Mouse (Mus musculus) layer of hippocampus, adult 9-11 months (tissue): ENCODE measurements around the gene Galnt7.

Experiments
- DNase-seq: peaks from one replicate; pipeline ENCODE4 v3.0.0; 2022

The Galnt7 gene

DNA sequence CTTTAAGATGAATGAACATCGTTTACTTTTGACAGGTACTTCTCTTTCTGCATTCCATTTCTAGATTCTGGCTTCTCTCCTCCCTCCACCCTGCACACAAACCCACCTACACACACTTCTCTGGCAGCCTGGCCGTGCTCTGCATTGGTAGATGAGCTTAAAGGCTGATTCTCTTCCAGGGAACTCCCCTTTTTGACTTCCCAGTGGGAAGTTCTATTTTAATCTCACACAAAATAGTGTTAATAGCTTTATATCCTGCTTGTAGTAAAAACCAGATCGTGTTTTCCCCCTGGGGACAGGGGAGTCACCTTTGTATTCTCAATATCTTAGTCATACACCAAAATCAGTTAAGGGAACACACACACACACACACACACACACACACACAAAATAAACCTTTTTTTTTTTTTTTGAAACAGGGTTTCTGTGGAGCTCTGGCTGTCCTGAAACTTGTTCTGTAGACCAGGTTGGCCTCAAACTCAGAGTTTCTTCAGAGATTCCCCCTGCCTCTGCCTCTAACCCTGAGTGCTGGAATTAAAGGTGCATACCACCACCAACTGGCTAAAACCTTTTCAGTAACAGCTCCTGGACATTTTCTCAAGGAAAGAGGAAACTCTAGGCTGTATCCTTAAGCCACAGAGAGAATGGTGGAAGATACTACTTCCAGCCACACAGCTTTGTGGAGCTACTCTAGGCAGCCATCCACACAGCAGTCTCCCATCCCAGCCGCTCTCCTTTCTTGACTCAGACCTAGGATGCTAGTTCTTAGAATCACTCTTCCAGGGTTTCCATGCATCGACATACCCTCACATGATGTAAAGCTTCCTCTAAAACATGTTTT lies 24.7 kb downstream of the Galnt7 start:
- peak; percentile 63 for DNase-seq

DNA sequence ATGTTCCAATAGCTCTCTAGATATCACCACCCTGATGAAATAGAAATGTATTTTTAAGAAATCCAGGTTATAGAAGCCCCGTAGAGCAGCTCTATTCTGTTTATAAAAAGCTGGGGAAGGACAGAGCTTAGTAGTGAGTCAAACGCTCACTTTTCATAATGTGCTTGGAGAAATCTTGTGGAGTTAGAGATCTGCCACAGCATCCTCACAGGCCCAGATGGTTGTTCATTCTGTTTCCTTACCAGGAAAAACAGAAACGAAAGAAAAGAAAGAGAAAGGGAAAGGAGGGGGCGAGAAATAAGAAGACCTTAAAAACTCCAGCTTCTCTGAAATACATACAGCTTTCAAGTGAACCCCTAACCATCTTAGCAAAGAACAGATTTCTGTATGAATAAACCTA lies 28.9 kb downstream of the Galnt7 start:
- DNase-seq = no peak

DNA sequence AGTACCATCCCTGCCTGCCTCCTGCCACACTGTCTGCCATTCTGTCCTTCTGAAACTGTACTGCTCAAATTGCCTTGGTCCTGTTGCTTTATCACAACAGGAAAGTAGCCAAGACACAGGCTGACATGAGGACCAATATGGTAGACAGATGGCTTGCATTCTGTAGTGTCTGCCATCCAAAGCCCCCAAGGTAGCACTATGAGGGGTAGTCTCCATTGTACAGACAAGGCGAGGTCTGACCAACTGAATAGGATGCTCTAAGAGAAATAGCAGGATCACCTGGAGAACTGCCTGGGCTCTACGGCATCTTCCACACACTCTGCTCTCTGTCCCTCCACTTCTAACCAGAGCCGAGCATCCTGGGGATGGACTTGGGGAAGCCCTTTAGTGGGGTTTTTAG lies 29.8 kb downstream of the Galnt7 start:
- no peak for DNase-seq

DNA sequence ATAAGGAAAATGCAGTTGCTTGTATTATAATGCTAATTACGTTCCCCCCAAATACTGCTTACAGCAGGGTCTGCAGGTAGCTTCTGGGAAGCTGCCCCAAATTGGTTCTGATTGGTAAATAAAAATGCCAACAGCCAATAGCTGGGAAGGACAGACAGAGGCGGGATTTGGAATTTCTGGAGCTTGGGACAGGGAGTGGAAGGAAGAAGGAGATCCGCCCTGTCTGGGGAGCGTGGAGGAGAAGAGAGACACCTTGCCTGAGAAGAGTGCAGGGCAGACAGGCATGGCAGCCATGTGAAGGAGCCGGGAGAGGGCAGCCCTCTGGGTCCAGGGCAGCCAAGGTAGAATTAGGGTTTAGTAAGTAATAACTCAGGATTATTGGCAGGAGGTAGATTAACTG lies 35.9 kb downstream of the Galnt7 start:
- DNase-seq = no peak

DNA sequence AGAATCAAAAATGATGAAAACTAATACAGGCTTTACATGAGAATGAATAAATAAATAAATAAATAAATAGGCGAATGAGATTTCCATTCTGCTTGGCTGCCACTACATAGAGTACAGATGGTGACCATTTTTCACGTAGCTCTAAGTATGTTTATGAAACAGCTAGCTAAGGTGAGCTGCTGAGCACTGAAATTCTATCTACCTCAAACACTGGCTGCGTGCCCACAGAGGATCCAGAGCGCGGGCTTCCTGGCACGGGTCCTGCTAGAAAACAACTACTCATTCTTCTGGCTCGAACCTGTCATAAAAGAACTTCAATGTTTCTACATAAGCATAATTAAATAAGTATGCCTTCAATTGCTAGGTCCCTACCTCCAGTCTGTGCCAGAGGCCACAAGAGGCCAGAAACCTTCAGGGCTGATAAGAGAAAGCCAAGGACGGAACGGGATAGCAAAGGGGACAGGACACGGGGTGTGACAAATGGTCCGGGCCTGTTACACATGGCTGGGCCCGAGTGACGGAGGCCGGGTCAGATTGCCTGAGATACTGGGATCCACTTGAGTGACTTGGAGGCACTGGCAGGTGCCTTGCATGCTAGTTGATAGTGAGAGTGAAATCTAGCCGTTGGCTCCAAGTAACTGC lies 37.7 kb downstream of the Galnt7 start:
- DNase-seq = no peak

DNA sequence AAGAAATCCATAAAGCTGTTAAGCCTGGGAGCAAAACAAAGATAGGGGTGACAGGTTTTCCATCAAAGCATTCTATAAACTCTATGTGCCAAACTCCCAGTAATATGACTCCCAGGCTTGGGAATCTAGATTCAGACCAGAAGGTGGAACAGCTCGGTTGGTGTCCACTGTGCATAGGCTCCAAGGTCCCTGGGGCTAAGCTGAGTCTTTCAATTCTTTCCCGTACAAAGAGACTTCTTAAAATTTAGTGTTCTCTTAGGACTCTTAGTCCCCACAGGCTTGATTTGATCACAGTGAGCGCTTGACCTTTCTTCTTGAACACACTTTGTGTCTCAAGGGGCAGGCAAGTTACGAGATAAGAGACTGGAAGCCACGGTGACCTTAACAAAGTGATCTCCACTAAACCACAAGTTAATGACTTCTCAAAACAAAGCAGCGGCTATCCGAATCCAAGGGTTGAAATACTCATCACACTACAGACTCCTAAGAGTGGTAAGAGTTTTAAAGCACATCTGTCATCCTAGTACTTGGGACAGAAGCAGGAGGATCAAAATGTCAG lies 41.3 kb downstream of the Galnt7 start:
- DNase-seq = no peak

DNA sequence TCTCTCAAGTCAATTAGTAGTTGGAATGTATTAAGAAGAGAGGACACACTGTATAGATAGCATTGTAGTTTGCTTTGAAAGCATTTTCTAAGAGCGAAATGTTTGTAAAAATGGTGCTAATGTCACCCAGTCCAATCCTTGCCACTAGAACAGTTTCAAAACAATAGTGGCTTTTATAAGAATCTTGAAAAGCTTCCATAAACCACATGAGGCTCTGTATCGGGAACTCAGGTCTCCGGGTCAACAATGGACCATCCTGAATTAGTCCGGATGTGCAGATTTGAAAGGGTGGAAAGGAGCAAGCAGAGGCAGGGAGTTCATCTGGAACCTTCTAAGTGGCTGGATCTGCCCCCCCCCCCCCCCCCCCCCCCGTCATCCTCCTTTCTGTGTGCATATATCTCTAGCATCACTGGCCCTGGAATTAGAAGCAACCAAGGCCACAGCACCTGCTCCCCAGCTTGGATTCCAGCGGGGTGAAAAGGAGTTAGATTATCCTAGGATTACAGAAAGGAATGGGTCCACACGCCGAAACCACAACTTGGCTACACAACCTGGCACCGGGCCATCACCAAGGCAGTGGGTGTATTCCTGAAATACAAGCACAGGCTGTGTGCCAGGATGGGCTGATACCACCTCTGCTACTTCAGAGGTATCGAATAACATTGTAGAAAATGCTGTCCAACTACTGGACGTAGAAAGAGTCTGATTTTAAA lies 42.0 kb downstream of the Galnt7 start:
- peak; percentile 62 for DNase-seq

DNA sequence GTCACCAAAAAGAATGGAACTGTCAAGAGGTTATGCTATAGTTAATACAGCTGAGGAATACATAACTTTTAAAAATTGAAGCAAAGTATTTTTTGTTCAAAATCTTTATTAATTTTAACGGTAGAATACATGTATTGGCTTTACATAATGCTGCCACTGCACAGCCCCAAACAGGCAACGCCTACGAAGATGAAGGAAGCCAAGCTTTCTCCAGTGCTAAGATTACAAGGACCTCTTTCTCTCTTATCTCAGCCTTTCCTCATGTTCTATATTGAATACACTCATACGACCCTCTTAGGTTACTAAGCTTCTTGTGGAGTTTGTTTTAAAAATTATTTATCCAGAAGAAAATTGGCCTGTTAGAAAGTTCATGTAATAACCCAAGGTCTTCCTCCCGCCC lies 50.3 kb downstream of the Galnt7 start:
- no peak for DNase-seq

DNA sequence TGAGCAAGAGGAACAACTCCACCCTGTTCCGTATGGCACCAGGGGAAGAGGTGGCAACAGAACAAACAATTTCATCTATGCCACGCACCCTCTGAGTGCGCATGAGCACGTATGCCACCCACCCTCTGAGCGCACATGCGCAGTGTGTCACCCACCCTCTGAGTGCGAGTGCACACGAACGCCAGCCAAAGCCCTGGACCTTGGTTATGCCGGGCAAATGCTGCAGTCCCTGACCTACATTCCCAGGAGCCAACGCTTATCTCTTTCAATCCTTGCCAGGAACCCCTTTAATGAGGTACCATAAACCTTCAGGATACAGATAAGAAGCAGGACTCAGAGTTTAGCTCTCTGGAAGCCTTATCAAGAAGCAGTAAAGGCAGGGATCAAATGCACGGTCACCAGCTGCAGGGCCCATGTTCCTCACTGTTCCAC lies 50.8 kb downstream of the Galnt7 start:
- DNase-seq = no peak

DNA sequence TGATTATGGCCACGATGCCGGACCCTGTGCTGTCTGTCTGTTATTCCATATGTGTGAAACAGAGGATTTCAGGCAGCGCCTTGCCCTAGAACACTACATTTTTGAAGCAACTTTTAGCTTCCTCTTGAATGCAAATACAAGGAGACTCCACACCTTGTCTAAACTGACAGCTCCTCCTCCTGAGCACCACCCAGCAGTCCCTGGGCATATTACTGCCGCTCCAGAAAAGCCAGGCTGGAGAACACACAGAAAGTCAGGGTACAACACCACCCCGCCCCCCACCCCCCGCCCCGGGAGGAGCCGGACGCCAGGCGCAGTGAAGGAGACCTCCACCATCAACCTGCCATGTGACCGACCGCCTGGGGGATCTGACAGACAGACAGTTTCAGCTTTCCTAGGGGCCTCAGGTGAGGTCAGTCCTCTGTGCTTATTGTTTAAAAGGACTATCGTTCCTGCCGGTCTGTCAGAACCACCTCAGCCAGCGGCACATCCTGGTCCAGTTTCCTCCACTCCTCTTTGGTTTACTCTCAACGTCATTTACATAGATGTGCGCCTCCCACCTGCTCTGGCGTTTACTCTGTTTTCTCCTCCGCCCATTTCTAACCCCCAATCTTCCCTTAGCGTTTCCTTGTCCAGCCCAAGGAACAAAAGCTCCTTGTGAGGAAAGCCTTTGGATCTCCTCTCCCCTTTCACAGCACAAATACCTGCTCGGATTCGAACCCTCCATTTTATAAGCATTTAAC lies 52.8 kb downstream of the Galnt7 start:
- no peak for DNase-seq

DNA sequence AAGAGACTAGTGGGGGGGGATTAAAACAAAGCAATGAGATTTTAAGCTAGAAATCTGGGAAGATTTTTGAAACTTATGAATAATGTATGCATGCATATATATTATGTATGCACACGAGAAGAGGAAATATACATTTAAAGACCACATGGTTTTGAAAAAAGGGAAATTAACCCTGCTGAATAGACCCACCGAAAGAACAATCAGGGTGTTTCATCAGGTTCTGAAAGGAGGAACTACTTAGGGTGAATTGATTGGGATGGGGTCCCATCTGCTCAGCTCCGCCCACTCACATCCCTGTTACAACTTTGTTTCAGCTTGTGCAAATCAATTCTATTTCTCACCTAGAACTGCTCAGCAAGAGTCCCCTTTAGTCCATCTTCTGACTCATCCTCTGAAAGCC lies 57.0 kb downstream of the Galnt7 start:
- no peak for DNase-seq

DNA sequence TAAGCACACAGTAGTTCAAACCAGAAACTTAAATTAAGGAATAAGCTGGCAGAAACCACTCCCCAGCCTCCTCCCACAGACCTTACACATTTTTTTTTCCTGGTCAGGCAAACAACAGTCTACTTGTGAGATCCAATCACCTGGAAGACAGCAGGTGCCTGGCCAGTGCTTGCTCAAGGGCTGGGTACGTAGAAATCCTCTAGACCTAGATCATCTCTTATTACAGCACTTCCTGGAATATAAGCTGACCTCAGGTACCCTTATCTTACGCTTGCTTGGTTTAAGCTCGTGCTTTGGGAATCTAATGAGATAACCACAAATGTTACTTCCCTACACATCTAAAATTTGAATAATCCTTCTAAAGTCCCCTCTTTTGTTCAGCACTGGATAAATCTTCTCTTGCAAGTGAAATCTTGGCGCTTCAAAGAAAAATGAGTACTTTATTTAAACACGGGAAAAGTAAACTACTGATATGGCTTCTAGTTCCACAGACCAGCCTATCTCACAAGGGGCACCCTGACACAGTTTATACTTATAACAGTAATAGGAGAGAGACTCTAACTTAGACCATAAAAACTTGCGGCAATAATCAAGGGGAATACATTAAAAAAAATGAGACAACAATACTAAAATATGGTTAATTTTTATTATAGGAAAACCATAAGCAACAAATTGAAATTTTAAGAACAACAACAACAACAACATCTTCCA lies 58.5 kb downstream of the Galnt7 start:
- no peak for DNase-seq

DNA sequence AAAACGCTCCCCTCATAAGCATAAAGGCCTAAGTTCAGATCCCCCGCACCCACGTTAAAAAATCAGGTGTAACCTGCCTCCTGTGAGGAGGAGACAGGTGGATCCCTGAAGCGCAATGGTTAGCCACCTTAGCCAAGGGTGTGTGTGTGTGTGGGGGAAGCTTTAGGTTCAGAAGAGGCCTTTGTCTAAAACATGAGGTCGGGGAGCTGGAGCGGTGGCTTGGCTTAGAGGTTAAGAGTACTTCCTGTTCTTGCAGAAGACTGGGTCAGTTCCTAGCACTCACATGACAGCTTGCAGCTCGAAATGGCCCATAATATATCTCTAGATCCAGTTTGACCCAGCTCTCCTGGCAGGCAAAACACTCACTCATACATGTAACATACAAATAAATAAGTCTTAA lies 60.2 kb downstream of the Galnt7 start:
- DNase-seq = no peak

DNA sequence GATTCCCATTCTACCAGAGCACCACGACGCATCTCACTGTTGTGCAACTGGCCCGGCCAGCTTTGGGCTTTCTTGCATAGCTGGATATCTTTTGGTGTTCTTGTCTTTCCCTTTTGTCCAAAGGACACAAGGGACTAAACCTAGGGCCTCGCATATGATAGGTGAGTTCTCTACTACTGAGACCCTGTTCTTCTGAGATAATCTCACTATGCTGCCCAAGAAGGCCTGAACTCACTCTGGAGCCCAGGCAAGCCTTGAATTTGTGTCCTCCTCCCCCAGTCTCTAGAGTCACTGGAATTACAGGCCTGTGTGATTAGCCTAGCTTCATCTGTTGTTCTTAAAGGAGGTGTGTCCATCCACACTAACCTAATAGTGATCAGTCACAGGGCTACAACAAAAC lies 61.2 kb downstream of the Galnt7 start:
- DNase-seq = no peak

DNA sequence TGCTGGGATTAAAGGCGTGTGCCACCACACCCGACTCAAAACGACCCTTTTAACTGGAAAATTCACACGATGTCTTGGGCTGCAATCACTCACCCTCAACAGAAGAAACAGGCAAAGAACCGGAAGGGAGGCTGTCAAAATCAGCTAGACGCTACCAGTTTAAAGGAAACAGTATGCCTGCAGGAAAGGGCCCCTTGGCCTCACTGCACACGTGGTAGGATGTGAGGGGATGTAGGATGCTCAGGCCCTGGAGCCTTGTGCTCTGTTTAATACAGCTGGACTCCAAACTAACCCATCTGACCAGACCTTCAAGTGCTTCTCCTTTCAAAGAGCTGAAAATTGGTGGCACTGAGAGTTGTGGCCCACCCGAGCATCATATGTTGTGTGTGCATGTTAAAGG lies 62.8 kb downstream of the Galnt7 start:
- no peak for DNase-seq

DNA sequence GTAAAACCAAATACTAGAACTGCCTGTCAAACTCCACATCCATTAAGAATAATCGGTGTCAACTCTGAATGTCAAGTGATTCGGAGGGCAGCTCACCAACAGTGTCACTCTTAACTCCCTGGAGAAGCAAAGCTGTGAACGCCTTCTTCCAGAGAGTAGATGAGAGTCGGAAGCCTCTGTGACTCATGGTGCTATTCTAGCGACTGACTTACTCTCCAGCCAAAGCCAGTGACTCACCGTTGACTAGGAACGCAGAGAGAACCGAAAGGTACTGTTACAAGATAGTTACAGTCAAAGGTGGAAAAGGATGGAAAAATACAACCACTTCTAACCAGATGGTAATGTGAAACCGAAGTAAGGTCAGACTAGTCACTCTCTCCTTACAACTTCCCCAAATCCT lies 63.7 kb downstream of the Galnt7 start:
- peak; percentile 41 for DNase-seq

DNA sequence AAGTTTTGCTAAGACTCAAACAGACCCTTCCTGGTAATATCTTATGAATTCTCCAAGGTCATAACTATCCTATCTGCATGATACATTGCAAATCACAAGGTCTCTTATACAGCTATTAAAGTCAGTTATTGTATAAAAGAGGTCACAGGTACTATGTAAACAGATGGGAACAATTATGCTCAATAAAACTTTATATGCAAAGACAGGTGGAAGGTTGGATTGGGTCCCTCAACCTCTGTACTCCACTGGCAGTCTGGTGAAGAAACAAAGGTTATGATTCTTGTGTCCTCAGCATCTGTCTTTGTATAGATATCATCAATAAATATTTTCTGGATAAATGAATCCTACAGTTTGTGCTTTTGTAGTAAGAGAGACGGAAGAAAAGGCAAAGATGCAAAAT lies 64.2 kb downstream of the Galnt7 start:
- DNase-seq = no peak

DNA sequence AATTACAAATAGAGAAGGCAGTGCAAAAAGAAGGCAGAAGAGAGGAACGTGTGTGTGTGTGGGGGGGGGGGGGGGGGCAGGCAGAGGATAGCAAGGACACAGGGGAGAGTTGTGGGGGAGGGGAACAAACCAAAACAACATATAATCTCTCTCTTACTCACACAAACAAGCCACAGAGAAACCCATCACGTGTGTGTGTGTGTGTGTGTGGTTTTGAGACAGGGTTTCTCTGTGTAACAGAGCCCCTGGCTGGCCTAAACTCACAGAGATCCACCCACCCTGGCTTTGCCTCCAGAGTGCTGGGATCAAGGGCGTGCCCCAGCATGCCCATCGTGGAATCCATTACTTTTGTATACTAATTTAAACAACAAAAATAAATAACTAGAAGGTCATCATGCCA lies 66.2 kb downstream of the Galnt7 start:
- no peak for DNase-seq

DNA sequence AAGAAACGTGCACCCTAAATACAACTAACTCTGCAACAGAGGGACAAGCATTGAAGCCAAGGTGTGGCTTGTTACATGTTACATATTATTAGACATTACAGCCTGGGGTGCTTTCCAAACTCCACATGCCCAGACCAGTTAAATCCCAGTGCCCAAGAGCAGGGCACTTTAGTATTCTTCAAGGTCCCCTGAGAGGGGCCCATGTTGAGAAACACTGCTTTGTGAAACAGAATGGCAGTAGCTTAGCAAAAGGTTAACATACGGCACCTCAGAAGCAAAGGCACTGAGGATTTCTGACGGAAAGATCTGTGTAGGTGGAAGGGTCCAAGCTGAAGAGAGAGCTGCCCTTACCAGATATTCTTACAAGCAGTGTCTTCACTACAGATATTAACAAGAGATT lies 67.0 kb downstream of the Galnt7 start:
- DNase-seq = no peak

DNA sequence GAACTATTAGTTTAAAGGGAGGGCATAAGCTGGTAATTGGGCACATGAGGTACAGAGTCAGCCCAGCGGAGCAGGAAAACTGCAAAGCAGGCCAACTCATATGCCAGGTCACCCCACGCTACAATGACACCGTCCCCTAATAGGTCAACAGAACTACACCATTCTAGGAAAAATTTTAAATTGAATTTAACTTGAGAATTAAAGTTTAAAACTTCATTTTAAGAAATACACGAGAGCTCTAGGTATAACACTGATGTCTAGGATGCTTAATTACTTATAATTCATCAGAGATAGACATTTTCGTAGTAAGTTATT lies 67.7 kb downstream of the Galnt7 start:
- DNase-seq = no peak

DNA sequence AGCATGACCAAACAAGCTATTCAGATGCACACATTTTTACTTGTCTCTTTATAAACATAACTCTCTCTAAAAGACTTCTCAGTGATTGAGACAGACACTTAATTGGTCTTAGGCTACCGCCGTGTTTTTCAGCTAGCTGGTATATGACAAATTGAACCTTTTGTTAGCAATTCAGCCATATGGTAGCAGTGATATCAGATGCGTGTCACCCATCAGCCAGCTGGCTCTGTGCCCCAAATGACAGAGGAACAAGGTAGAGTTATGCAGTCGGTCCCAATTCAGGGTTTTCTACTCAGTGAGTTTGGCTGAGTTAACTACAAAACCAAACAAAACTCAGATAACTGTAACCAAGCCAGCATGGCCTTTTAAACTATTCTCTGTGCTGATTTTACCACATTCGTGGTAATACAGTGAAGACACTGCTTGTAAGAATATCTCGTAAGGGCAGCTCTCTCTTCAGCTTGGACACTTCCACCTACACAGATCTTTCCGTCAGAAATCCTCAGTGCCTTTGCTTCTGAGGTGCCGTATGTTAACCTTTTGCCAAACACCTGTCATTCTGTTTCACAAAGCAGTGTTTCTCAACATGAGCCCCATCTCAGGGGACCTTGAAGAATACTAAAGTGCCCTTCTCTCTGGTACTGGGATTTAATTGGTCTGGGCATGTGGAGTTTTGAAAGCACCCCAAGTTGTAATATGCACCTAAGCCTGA lies 68.3 kb downstream of the Galnt7 start:
- DNase-seq = peak; percentile 68

DNA sequence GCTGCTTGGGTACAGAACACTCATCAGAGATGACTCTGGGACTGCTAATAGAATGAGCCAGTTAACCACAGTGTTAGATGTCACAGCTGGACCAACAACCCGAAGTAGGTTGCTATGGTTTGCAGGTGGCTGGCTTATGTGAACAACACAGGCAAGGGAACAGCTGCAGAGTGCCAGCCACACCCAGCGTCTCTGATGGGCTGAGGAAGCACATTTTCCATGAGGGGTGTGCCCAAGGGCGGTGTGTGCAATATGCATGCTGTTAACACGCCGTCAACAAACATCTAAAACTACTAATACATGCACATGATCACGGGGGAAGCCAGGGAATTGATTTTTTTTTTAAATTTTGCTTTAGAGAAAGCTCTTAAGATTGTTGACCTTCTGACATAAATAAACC lies 73.0 kb downstream of the Galnt7 start:
- no peak for DNase-seq
